Mouse (Mus musculus) hindbrain, embryonic 15.5 days (tissue): Measurements from ENCODE around the gene Cldn14. TPM values are rescaled to one million over a fixed set of nuclear protein-coding genes. Genes with fewer than 3 reads are reported as not detected.
A peak's percentile ranks its signal among the peaks of the same experiment; 100 is the strongest.
"Not testable (repeated sequence)": the region's sequence is repeated elsewhere in the genome, so short reads cannot be mapped to it uniquely, and the experiment has no call there.

Experiments used
- ATAC-seq: fragments of 200-750 bp; cut with Nextera tagmentation; 2 replicates; pipeline ENCODE4 v1.8.0; 2017; ENCODE audit warnings: low read depth, moderate number of reproducible peaks, moderate TSS enrichment; ENCODE audit not compliant: low FRiP score
- H3K27ac ChIP-seq: fragments of 300-500 bp; sonication (generic); replicated peaks from 2 replicates; pipeline ENCODE4 v1.5.1; 2015; ENCODE audit warnings: mild to moderate bottlenecking, inconsistent platforms
- H3K27me3 ChIP-seq: fragments of 300-500 bp; sonication (generic); 2 replicates; pipeline ENCODE4 v1.6.1; 2015; ENCODE audit warnings: control low read depth, inconsistent platforms
- H3K36me3 ChIP-seq: fragments of 300-500 bp; sonication (generic); 2 replicates; pipeline ENCODE4 v1.6.1; 2015; ENCODE audit warnings: control low read depth, inconsistent platforms
- H3K4me1 ChIP-seq: fragments of 300-500 bp; sonication (generic); replicated peaks from 2 replicates; pipeline ENCODE4 v1.6.1; 2015; ENCODE audit warnings: control low read depth, inconsistent platforms
- H3K4me2 ChIP-seq: fragments of 300-500 bp; sonication (generic); 2 replicates; pipeline ENCODE4 v1.6.1; 2015; ENCODE audit warnings: moderate library complexity, mild to moderate bottlenecking, inconsistent platforms
- H3K4me3 ChIP-seq: fragments of 300-500 bp; sonication (generic); 2 replicates; pipeline ENCODE4 v1.5.1; 2015; ENCODE audit warnings: mild to moderate bottlenecking, inconsistent platforms
- H3K9ac ChIP-seq: fragments of 300-500 bp; sonication (generic); 2 replicates; pipeline ENCODE4 v1.6.1; 2015; ENCODE audit warnings: inconsistent platforms
- H3K9me3 ChIP-seq: fragments of 300-500 bp; sonication (generic); 2 replicates; pipeline ENCODE4 v1.6.1; 2016; ENCODE audit warnings: control low read depth, inconsistent platforms
- WGBS: fragments of 180-500 bp; shearing (Covaris S2); methylation state at CpG from one replicate; pipeline ENCODE4 v1.1.7; 2015; 5-methylcytosine and 5-hydroxymethylcytosine counted together
- polyA plus RNA-seq: library from polyadenylated mRNA; unstranded; fragments of >200 nt; fragmentation: Nextera tagmentation; extraction: Ambion mirVana; gene quantifications from 2 replicates; pipeline ENCODE4 v1.2.1, GENCODE M21; 2015

The Cldn14 gene
- polyA plus RNA-seq, 1 experiment from 2014 or later: not detected

DNA sequence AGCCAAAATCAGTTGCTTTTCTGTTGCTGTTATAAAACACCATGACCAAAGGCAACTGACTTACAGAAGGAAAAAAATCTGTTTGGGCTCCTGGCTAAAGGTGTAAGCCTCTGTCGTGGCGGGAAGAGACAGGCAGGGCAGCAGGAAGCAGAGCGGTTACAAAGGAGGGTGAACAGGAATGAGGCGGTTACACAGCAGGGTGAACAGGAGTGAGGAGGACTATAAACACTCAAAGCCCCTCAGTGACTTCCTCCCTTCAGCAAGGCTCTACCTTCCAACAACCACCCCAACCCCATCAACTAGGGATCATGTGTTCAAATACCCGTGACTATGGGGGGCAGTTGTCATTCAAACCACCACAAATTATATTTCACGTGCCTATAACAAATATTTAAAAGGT is 5.2 kb downstream of the Cldn14 start:
- Histone ChIP-seq H3K27ac (no peak overlapping the region), H3K36me3 (no peaks in the 10 kb centered on the region), H3K9me3 (no peaks in the 10 kb centered on the region), H3K4me3 (no peak overlapping the region), H3K27me3 (no peaks in the 10 kb centered on the region), H3K9ac (no peak overlapping the region), H3K4me2 (no peak overlapping the region), H3K4me1 (peaks cover 8% of the 10 kb centered on the region; the same call in 1 of the 2 replicates)
- WGBS: 74% methylated on average over 6 of the region's 6 CpGs
- ATAC-seq: no peak

DNA sequence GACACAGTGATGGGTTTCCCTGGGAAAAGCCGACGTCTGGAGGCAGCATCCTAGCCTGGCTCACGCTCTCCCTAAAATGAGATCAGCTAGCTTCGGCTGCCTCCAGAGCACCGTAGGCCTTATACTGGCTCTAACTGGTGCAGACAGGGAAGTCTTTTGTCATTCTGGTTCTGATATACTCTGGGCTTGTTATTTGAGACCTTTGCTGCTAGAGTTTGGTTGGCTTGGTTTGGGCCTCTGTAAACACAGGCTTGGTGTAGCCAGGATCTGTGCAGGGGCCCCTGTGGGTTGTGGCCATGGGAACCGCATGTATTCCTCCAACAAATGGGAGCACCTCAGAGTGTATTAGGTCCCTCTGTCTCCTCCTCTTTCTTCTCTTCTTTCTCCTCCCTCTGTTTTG is 7.3 kb downstream of the Cldn14 start:
- no peaks in the 10 kb centered on the region for H3K9me3 ChIP-seq
- no peak overlapping the region for H3K9ac ChIP-seq
- no peak overlapping the region for H3K4me2 ChIP-seq
- H3K27me3 ChIP-seq: no peaks in the 10 kb centered on the region
- no peak overlapping the region for H3K4me3 ChIP-seq
- H3K27ac ChIP-seq: no peak overlapping the region
- no peak for ATAC-seq
- no peaks in the 10 kb centered on the region for H3K36me3 ChIP-seq
- WGBS: 83% methylated on average over 6 of the region's 6 CpGs
- H3K4me1 ChIP-seq: no peaks in the 10 kb centered on the region

DNA sequence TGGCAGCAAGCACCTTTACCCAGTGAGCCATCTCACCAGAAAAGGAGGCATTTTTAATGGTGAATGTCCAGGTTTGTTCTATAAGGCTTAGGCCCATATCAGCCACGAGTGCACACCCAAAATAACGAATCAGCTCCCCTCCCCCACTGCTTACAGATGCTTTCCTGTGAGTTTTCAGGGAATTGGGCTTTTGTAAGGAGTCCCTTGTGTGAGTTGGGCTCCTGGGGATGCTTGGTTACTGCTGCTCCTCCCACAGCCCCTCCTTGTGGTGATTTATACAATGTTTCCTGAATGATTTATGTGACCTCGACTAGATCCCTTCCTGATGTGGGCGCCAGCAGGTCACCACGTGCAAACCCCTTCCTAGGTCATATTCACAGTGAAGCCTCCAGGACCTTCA is 9.7 kb downstream of the Cldn14 start:
- no peak for ATAC-seq
- 45% methylated on average over 5 of the region's 5 CpGs for WGBS
- Histone ChIP-seq H3K27ac (no peak overlapping the region), H3K4me1 (no peaks in the 10 kb centered on the region), H3K4me2 (no peak overlapping the region), H3K9ac (no peak overlapping the region), H3K27me3 (no peaks in the 10 kb centered on the region), H3K4me3 (no peak overlapping the region), H3K9me3 (no peaks in the 10 kb centered on the region), H3K36me3 (no peaks in the 10 kb centered on the region)

DNA sequence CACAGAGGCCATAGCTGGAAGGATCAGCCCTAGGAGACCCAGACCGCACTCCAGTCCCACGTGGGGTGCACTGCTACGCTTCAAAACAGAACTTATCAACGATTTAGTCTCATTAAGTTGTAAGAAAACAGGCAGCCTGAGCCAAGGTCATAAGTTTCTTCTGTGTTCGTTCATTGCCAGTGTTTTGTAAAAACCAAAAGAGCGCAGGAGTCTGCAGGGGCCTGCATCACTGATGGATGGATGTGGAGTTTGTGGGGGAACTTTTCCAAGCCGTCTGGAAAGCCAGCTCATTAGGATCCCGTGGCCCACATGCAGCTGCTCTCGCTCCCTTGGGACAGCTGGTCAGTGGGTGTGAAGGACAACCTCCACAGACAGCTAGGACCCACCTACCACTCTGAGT is 25.1 kb downstream of the Cldn14 start:
- Histone ChIP-seq H3K36me3 (no peaks in the 10 kb centered on the region), H3K4me3 (no peak overlapping the region), H3K27me3 (no peaks in the 10 kb centered on the region), H3K4me1 (no peaks in the 10 kb centered on the region), H3K27ac (no peak overlapping the region), H3K4me2 (no peak overlapping the region), H3K9me3 (no peaks in the 10 kb centered on the region), H3K9ac (no peak overlapping the region)
- ATAC-seq: no peak
- WGBS: 72% methylated on average over 9 of the region's 9 CpGs

DNA sequence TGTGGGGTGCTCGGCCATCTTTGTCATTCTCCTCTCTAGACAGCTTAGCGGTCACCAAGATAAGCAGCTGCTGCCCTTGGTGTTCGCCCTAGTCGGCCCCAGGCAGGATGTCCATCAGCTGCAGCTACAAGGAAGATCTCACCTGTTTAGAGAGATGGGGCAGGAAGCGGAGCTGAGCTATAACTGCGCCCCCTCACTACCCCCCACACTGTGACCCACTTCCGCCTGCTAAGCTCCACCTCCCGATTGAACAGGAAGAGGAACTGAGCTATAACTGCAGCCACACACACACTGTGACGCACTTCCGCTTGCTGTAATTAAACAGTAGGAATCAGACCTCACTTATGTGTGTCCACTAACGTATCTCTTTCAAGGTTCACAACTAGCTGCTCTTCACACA is 26.3 kb downstream of the Cldn14 start:
- H3K4me3 ChIP-seq: no peak overlapping the region
- no peaks in the 10 kb centered on the region for H3K27me3 ChIP-seq
- no peak overlapping the region for H3K4me2 ChIP-seq
- WGBS: 86% methylated on average over 11 of the region's 11 CpGs
- H3K4me1 ChIP-seq: no peaks in the 10 kb centered on the region
- no peaks in the 10 kb centered on the region for H3K36me3 ChIP-seq
- no peaks in the 10 kb centered on the region for H3K9me3 ChIP-seq
- ATAC-seq: no peak
- no peak overlapping the region for H3K9ac ChIP-seq
- no peak overlapping the region for H3K27ac ChIP-seq

DNA sequence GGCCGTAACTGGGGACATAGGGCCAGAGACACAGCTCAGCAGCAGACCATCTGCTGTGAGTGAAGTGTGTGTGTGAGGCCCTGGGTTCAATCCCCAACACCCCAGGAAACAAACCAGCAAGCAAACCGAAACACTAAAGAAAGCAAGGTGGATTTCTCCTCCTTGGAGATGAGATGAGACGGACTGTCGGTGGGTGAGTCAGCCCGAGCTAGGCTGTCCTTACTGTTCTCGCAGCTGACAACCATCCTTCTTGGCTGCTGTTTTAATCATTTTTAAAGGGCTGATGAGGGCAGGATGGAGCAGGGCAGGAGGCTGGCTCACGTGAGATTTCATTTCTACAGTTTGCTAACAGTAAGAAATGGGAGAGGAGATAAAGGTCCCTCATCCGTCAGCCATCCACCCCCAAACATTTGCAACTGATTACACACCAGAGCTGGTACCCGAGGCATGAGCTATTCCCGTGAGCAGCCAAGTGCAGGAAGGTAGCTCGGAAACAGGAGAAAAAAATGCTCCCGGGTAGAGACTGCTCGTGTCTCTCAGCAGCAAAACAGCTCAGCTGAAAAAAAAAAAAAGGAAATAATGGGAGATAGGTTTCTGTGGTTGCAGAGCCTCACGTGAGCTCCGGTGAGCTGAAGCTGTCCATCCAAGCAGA is 27.3 kb downstream of the Cldn14 start:
- Histone ChIP-seq H3K9ac (no peak overlapping the region), H3K27ac (no peak overlapping the region), H3K4me1 (no peaks in the 10 kb centered on the region), H3K27me3 (no peaks in the 10 kb centered on the region), H3K4me2 (no peak overlapping the region), H3K9me3 (no peaks in the 10 kb centered on the region), H3K36me3 (no peaks in the 10 kb centered on the region), H3K4me3 (no peak overlapping the region)
- no peak for ATAC-seq
- WGBS: 57% methylated on average over 15 of the region's 15 CpGs

DNA sequence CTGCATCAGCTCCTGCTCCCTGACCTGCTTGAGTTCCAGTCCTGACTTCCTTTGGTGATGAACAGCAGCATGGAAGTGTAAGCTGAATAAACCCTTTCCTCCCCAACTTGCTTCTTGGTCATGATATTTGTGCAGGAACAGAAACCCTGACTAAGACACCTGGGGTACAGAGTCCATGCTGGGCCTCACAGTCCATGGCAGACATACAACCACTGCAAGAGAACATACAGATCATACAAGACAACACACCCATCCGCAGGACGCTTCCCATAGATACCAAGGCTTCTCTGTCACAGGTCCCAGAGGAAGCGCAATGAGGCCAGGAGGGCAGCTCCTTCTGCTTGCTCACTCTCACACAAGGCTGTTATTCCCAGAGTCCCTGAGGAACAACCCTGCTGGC is 28.3 kb downstream of the Cldn14 start:
- H3K4me2 ChIP-seq, H3K27me3 ChIP-seq, H3K36me3 ChIP-seq, H3K27ac ChIP-seq, H3K4me3 ChIP-seq, H3K9me3 ChIP-seq, ATAC-seq, H3K4me1 ChIP-seq, H3K9ac ChIP-seq: not testable (repeated sequence)
- WGBS: 92% methylated on average over 3 of the region's 3 CpGs

DNA sequence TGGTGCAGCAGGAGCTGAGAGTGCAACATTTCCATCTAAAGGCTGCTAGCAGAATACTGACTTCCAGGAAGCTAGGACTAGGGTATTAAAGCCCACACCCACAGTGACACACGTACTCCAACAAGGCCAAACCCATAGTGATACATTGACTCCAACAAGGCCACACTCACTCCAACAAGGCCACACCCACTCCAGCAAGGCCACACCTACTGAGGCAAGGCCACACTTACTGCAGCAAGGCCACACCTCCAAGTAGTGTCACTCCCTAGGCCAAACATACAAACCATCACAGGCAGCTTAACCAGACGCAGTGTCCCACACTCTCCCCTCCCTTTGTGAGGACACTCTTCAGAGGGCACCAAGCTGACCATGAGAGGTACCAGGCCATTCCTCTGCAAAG is 29.3 kb downstream of the Cldn14 start:
- H3K36me3 ChIP-seq: no peaks in the 10 kb centered on the region
- no peaks in the 10 kb centered on the region for H3K27me3 ChIP-seq
- H3K9me3 ChIP-seq: no peaks in the 10 kb centered on the region
- 87% methylated on average over 2 of the region's 2 CpGs for WGBS
- H3K9ac ChIP-seq: no peak overlapping the region
- H3K4me3 ChIP-seq: no peak overlapping the region
- no peak overlapping the region for H3K27ac ChIP-seq
- no peak overlapping the region for H3K4me2 ChIP-seq
- H3K4me1 ChIP-seq: no peaks in the 10 kb centered on the region
- ATAC-seq: no peak

DNA sequence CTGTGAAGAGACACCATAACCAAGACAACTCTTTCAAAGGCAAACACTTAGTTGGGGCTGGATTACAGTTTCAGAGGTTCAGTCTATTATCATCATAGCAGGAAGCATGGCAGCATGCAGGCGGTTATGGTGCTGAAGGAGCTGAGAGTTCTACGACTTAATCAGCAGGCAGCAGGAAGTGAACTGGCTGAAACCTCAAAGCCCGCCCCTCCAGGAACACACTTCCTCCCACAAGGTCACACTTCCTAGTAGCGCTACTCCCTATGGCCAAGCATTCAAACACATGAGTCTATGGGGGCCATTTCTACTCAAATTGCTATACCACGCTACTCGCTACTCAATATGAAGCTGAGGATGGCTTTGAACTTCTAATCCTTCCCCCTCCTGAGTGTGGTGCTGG is 31.1 kb downstream of the Cldn14 start:
- ATAC-seq: no peak
- Histone ChIP-seq H3K4me2 (no peak overlapping the region), H3K4me3 (no peak overlapping the region), H3K36me3 (no peaks in the 10 kb centered on the region), H3K4me1 (no peaks in the 10 kb centered on the region), H3K9ac (no peak overlapping the region), H3K9me3 (no peaks in the 10 kb centered on the region), H3K27ac (no peak overlapping the region), H3K27me3 (no peaks in the 10 kb centered on the region)
- 93% methylated on average over 6 of the region's 6 CpGs for WGBS

DNA sequence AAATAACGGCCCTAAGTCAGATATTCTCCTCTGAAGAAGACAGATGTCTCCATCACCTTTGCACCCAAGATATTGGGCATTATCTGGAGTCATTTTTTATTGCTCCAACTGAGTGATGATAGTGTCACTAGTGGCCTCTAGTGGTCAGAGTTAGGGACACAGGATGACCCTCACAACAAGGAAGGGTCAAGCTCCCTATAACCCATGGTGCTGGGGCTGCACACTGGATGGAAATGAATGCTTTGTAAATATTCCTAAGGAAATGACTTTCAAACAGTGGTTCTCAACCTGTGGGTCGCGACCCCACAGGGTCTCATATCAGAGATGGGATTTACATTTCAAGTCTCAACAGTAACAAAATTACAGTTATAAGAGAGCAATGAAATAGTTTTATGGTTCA is 31.7 kb downstream of the Cldn14 start:
- no peaks in the 10 kb centered on the region for H3K9me3 ChIP-seq
- H3K27me3 ChIP-seq: no peaks in the 10 kb centered on the region
- no peak overlapping the region for H3K4me3 ChIP-seq
- H3K4me1 ChIP-seq: no peaks in the 10 kb centered on the region
- H3K9ac ChIP-seq: no peak overlapping the region
- H3K4me2 ChIP-seq: no peak overlapping the region
- 52% methylated on average over 3 of the region's 3 CpGs for WGBS
- H3K27ac ChIP-seq: no peak overlapping the region
- no peaks in the 10 kb centered on the region for H3K36me3 ChIP-seq
- no peak for ATAC-seq

DNA sequence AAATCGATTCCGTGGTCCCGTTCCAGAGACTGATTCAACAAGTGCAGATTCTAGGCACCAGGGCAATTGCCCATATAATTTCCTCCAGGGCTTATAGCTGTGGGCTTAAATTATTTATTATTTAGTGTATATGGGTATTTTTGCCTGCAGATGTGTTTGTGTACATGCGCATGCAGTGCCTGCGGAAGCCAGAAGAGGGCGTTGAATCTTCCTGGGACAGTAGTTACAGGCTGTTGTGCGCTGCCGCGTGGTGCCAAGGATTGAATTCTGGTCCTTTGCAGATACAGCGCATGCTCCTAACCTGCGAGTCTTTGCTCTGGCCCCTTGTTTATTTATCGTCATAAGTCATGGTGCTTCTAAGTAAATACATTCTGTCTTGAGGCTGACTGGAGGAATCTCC is 33.2 kb downstream of the Cldn14 start:
- Histone ChIP-seq H3K27me3 (0 out of 2 replicates have a peak, but pooled peaks cover 2% of the 10 kb centered on the region), H3K4me1 (peaks cover 7% of the 10 kb centered on the region; the same call in 1 of the 2 replicates), H3K9me3 (no peaks in the 10 kb centered on the region), H3K9ac (no peak overlapping the region), H3K36me3 (no peaks in the 10 kb centered on the region), H3K4me2 (no peak overlapping the region), H3K4me3 (no peak overlapping the region), H3K27ac (no peak overlapping the region)
- ATAC-seq: no peak
- WGBS: 82% methylated on average over 12 of the region's 12 CpGs

DNA sequence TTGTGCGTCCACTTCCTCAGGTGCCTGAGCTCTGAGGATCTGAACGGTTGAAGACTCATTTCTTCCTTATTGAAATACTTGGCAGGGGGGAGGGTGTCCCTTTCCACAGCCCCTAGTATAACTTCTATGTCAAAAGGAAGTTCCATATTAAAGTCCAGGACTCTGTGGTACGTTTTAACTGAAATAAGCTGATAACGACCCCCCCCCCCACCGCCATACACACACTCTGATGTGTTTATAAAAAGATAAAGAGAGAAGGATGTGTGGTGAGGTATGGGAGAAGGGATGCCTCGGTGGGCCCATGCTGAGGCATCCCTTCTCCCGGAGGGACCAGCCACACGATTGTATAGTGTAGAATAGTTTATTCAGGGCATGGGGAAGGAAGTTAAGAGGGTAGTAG is 34.4 kb downstream of the Cldn14 start:
- Histone ChIP-seq H3K9ac (no peak overlapping the region), H3K9me3 (no peaks in the 10 kb centered on the region), H3K36me3 (no peaks in the 10 kb centered on the region), H3K4me2 (no peak overlapping the region), H3K4me1 (peaks cover 7% of the 10 kb centered on the region; the same call in 1 of the 2 replicates), H3K4me3 (no peak overlapping the region), H3K27ac (no peak overlapping the region), H3K27me3 (0 out of 2 replicates have a peak, but pooled peaks cover 2% of the 10 kb centered on the region)
- WGBS: 69% methylated on average over 8 of the region's 8 CpGs
- no peak for ATAC-seq

DNA sequence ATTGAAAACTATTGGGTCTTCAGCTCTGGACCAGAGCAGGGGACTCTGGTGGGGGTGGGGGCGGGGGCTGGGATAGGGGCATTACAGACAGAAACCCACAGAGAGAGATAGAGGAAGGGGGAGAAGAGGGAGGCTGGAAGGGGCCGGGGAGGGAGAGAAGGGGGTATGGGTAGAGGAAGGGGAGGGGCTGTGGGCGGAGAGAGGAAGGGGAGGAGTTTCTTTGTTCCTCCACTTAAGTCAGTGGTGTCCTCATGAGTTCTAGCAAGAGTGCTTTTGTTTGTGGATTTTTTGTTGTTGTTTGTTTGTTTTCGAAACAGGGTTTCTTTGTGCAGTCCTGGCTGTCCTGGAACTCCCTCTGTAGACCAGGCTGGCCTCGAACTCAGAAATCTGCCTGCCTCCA is 35.1 kb downstream of the Cldn14 start:
- Histone ChIP-seq H3K9me3 (no peaks in the 10 kb centered on the region), H3K27me3 (0 out of 2 replicates have a peak, but pooled peaks cover 2% of the 10 kb centered on the region), H3K4me1 (peaks cover 7% of the 10 kb centered on the region; the same call in 1 of the 2 replicates), H3K27ac (no peak overlapping the region), H3K4me3 (no peak overlapping the region), H3K4me2 (peak overlapping the region; percentile 33), H3K36me3 (no peaks in the 10 kb centered on the region), H3K9ac (no peak overlapping the region)
- 49% methylated on average over 5 of the region's 5 CpGs for WGBS
- no peak for ATAC-seq
